Mouse (Mus musculus): ENCODE measurements at regions not wholly inside any gene's neighbourhood (a gene's known extent, or its start where the extent isn't known, plus 50 kb on each side); places are given as distances from the start of the nearest gene placed in this dataset.

DNA sequence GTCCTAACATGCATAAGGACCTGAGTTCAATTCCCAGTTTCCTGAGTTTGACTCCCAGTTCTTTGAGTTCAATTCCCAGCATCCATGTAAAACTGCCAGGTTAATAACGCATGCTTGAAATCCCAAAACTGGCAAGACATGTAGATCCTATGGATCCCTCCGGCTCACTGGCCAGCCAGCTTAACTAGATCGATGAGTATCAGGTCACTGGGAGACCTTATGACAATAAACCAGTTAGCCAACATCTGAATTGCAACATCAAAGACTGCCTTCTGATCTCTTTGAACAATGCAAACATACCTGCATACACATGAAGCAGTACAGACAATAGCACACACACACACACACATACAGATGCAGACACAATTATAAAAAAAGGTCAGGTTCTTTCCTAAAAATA, 762.0 kb upstream of the Cited2 start:
- Histone ChIP-seq H3K9ac (replicated peaks) (no peak overlapping the region), H3K36me3 (no peaks in the 10 kb centered on the region), H3K9me3 (no peaks in the 10 kb centered on the region), H3K27me3 (no peaks in the 10 kb centered on the region), H3K4me3 (replicated peaks) (no peak overlapping the region), H3K4me1 (replicated peaks) (no peaks in the 10 kb centered on the region), H3K27ac (no peak overlapping the region), H3K4me2 (replicated peaks) (no peak overlapping the region)
- 93% methylated on average over 3 of the region's 3 CpGs for WGBS
- ATAC-seq: no peak

DNA sequence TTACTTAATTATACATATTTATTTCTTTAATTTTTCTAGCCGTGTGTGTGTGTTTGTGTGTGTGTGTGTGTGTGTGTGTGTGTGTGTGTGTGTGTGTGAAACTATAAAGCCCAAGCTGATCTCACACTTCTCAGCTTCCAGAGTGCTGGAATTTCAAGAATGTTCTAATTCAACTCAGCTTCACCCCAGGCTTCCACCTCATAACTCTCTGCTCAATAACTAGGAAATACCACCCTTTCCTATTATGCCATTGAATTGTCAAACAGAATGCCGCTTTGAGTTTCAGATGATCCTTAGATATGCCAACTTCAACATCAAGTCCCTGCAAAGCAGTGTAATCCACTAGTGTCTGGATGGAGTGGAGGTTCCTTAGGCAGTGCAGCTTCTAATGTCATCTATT, 760.6 kb upstream of the Cited2 start:
- no peaks in the 10 kb centered on the region for H3K9me3 ChIP-seq
- H3K4me3 ChIP-seq (replicated peaks): no peak overlapping the region
- ATAC-seq: no peak
- H3K4me1 ChIP-seq (replicated peaks): no peaks in the 10 kb centered on the region
- H3K27me3 ChIP-seq: no peaks in the 10 kb centered on the region
- H3K9ac ChIP-seq (replicated peaks): no peak overlapping the region
- no peaks in the 10 kb centered on the region for H3K36me3 ChIP-seq
- no peak overlapping the region for H3K4me2 ChIP-seq (replicated peaks)
- 78% methylated on average over 2 of the region's 2 CpGs for WGBS
- H3K27ac ChIP-seq: no peak overlapping the region

DNA sequence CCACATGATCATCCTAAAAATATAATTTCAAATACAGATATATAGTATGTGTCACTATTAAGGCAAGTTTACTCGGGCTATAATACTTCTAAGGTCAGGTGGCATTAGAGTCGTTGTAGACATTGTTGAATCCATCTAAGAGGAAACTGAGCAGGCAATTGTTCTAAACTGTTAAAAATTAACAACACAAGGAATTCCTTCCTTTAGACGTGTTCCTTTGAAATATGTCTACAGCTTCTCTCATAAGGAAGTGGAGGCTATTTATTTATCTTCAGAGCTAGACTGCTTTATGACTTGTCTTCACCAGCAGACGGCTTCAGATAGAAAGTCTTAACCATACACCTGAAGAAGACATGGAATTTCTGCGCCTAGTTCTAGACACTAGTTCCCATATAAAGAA, 744.2 kb upstream of the Cited2 start:
- Histone ChIP-seq H3K27me3 (no peaks in the 10 kb centered on the region), H3K4me1 (replicated peaks) (no peaks in the 10 kb centered on the region), H3K27ac (no peak overlapping the region), H3K36me3 (no peaks in the 10 kb centered on the region), H3K4me2 (replicated peaks) (no peak overlapping the region), H3K9me3 (no peaks in the 10 kb centered on the region), H3K9ac (replicated peaks) (no peak overlapping the region), H3K4me3 (replicated peaks) (no peak overlapping the region)
- 90% methylated on average over 5 of the region's 5 CpGs for WGBS
- ATAC-seq: no peak

DNA sequence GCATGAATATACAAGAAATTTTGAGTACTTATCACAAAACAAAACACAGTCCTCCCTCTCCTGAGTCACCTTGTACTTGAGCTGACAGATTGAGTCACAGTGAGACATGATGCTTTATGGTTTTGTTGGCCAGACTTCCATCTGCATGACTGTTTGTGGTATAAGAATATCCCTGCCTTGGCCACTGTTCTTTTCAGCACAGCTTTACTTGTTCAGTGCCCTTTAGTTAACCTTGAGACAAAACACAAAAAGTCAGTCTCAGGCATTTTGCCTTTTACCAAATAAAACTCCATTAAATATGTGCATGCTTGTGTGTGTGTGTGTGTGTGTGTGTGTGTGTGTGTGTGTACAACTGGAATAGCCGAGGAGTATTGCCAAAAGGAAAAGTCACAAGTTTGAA, 732.8 kb upstream of the Cited2 start:
- Histone ChIP-seq H3K36me3 (no peaks in the 10 kb centered on the region), H3K9ac (replicated peaks) (no peak overlapping the region), H3K4me2 (replicated peaks) (no peak overlapping the region), H3K4me3 (replicated peaks) (no peak overlapping the region), H3K27ac (no peak overlapping the region), H3K4me1 (replicated peaks) (no peaks in the 10 kb centered on the region), H3K27me3 (no peaks in the 10 kb centered on the region), H3K9me3 (no peaks in the 10 kb centered on the region)
- no peak for ATAC-seq
- 70% methylated on average over 1 of the region's 1 CpGs for WGBS

DNA sequence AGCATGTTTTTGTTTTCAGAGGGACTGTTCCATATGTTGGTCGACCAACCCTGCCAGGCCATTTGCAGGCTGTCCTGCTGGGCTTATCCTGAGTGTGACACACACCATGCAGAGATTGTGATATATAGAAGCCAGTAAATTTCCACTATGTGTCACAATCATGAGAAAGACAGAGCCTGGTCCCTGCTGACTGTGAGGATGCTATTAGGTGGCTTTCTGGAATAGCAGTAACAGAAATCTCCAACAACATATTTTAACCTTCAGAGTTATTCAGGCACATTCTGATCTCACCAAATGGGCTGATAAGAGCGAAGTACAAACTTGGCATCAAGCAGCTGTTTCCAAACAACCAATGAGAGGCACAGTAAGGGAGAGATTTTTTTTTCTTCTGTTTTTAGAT, 729.2 kb upstream of the Cited2 start:
- no peak overlapping the region for H3K9ac ChIP-seq (replicated peaks)
- no peak overlapping the region for H3K4me3 ChIP-seq (replicated peaks)
- H3K27ac ChIP-seq: no peak overlapping the region
- no peaks in the 10 kb centered on the region for H3K36me3 ChIP-seq
- no peaks in the 10 kb centered on the region for H3K4me1 ChIP-seq (replicated peaks)
- no peaks in the 10 kb centered on the region for H3K27me3 ChIP-seq
- 92% methylated on average over 2 of the region's 2 CpGs for WGBS
- no peak for ATAC-seq
- no peaks in the 10 kb centered on the region for H3K9me3 ChIP-seq
- H3K4me2 ChIP-seq (replicated peaks): no peak overlapping the region

DNA sequence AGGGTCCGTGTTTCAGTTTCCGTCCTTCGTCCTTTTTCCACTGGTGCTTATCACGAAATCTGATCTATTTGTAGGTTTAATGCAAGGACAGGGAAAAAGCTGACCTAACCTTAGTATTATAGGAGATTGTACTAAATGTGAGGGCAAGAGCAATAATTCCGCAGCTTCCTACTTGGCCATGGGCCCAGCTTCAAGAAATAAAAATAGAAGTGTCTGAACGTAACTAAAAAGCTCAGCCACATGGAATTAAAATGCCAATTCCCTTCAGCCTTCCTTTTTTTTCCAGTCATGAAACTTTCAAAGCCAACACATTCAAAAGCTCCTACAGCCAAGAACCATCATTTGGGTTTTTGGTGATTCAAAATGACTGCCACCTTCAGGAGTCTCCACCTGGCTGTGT, 728.5 kb upstream of the Cited2 start:
- no peaks in the 10 kb centered on the region for H3K9me3 ChIP-seq
- H3K36me3 ChIP-seq: no peaks in the 10 kb centered on the region
- no peak overlapping the region for H3K4me2 ChIP-seq (replicated peaks)
- no peak overlapping the region for H3K9ac ChIP-seq (replicated peaks)
- no peaks in the 10 kb centered on the region for H3K27me3 ChIP-seq
- no peak overlapping the region for H3K4me3 ChIP-seq (replicated peaks)
- WGBS: 85% methylated on average over 6 of the region's 6 CpGs
- no peak for ATAC-seq
- no peaks in the 10 kb centered on the region for H3K4me1 ChIP-seq (replicated peaks)
- no peak overlapping the region for H3K27ac ChIP-seq

DNA sequence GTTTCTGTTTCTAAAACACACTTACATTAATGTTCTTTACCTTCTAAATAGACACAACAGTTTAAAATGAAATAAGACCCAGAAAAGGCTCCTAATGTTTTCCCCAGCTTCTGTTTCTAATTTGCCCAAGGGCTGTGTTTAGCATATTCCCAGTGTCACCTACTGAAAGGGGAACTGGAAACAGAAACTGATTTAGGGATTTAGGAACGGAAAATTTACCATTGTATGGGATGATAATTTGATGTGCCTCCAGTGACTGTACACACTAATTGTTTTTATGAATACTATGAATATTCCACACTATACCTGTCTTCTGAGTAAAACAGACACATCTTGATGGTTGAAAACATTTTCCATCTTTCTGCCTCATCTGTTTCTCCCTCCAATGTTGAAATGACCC, 728.0 kb upstream of the Cited2 start:
- Histone ChIP-seq H3K36me3 (no peaks in the 10 kb centered on the region), H3K27me3 (no peaks in the 10 kb centered on the region), H3K9ac (replicated peaks) (no peak overlapping the region), H3K4me2 (replicated peaks) (no peak overlapping the region), H3K4me1 (replicated peaks) (no peaks in the 10 kb centered on the region), H3K27ac (no peak overlapping the region), H3K9me3 (no peaks in the 10 kb centered on the region), H3K4me3 (replicated peaks) (no peak overlapping the region)
- no peak for ATAC-seq
- 60% methylated on average over 1 of the region's 1 CpGs for WGBS

DNA sequence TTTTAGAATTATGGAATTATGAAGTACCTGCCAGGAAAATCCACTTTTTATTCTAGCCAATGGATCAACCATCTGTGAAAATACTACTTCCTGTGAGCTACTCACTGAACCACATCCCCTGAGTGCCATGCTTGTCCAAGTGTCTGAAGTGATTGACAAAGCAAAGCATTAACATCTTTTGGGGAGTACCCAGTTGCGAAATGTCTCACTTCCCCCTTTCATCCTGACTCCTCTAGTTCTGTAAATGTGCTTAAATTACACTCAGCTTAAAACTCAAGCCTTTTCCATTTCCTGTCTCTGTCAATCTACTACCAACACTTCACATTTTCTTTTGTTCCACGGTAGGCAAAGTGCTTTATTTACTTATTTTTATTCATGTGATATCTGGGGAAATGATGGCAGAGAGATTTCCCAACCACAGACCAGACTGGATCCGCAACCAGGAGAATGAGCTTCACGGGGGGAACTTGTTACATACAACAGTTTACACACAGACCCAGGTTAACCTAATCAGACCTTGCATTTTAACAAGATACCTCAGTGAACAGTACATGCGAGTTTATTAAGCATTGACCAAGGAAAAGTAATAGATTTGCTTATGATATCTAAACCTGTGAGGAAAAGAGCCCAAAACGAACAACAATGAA, 726.1 kb upstream of the Cited2 start:
- Histone ChIP-seq H3K4me3 (replicated peaks) (no peak overlapping the region), H3K27me3 (no peaks in the 10 kb centered on the region), H3K36me3 (no peaks in the 10 kb centered on the region), H3K4me1 (replicated peaks) (no peaks in the 10 kb centered on the region), H3K4me2 (replicated peaks) (no peak overlapping the region), H3K9ac (replicated peaks) (no peak overlapping the region), H3K9me3 (no peaks in the 10 kb centered on the region), H3K27ac (no peak overlapping the region)
- ATAC-seq: no peak
- 85% methylated on average over 6 of the region's 6 CpGs for WGBS

DNA sequence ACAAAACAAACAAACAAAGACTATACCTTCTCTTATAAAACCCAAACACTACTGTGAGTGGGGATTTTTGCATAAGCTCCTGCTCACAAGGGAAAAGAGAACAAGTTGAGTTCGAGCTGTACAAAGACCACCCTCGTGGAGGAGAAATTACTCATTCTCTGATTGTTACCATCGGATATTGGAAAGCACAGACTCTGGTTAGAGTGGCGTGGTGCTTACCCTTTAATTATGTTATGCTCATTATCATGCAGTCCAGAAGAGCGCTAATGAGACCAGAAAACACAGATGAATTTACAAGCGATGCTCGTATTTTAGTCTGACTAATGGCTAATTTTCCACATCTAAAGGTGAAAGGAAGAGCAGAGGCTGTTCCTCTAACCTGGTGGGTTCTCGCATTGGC, 721.7 kb upstream of the Cited2 start:
- no peak overlapping the region for H3K27ac ChIP-seq
- ATAC-seq: peak; percentile 55; the same call in 1 of the 2 replicates
- H3K4me1 ChIP-seq (replicated peaks): no peaks in the 10 kb centered on the region
- no peaks in the 10 kb centered on the region for H3K27me3 ChIP-seq
- no peak overlapping the region for H3K4me3 ChIP-seq (replicated peaks)
- H3K9me3 ChIP-seq: no peaks in the 10 kb centered on the region
- H3K4me2 ChIP-seq (replicated peaks): no peak overlapping the region
- no peak overlapping the region for H3K9ac ChIP-seq (replicated peaks)
- no peaks in the 10 kb centered on the region for H3K36me3 ChIP-seq
- 59% methylated on average over 8 of the region's 8 CpGs for WGBS

DNA sequence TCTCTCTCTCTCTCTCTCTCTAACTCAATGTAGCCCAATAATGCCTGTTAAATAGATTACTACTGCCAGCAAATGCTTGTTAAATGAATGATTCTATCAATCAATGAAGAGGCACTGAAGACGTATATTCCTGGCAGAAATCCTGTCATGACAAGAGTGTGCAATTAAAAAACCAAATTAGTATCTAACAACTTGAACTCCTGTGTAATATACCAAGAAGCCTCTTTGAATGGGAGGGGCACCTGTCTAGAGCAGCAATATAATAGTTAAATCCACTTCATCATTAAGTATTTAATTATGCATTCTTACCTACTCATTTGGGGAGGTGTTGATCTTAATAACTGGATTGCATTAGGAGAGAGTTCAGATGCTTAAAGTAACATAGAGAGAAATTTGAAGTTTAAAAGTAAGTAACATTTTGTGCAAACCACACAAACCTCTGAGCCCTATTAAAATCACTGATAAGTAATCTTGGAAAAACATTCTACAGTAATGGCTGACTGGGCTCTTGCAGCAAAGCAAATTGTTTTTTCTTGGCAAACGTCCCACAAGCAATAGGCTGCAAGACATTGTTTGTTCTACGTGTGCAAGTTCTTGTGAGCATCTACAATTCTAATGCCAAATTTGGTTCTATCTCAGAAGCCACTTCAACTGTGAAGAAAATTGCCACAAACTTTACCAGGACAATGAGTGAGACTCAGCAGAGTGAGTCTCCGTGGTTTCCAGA, 719.7 kb upstream of the Cited2 start:
- Histone ChIP-seq H3K4me2 (replicated peaks) (no peak overlapping the region), H3K27ac (no peak overlapping the region), H3K4me3 (replicated peaks) (no peak overlapping the region), H3K27me3 (no peaks in the 10 kb centered on the region), H3K9me3 (no peaks in the 10 kb centered on the region), H3K9ac (replicated peaks) (no peak overlapping the region), H3K36me3 (no peaks in the 10 kb centered on the region), H3K4me1 (replicated peaks) (no peaks in the 10 kb centered on the region)
- no peak for ATAC-seq
- 62% methylated on average over 4 of the region's 4 CpGs for WGBS

DNA sequence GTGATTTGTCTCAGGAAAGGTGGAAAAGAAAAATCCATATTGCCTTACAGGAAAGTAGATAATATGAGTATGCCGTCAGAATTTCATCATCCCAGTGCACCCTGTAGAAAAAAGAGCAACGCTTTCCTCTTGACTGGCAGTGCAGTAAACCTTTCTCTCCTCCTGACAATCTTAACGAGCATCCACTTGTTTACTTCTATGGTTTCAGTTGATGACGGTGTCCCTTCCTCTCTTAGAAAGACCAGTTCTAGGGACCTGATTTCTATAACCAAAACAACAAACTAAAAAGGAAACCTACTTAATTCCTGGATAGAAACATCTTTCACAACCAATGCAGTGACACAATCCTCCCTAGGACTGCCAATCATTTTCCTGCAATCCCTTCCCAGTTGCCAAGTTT, 714.3 kb upstream of the Cited2 start:
- H3K9ac ChIP-seq (replicated peaks): no peak overlapping the region
- no peak for ATAC-seq
- no peaks in the 10 kb centered on the region for H3K4me1 ChIP-seq (replicated peaks)
- H3K27me3 ChIP-seq: no peaks in the 10 kb centered on the region
- no peaks in the 10 kb centered on the region for H3K36me3 ChIP-seq
- H3K9me3 ChIP-seq: no peaks in the 10 kb centered on the region
- H3K27ac ChIP-seq: no peak overlapping the region
- no peak overlapping the region for H3K4me2 ChIP-seq (replicated peaks)
- no peak overlapping the region for H3K4me3 ChIP-seq (replicated peaks)
- WGBS: 60% methylated on average over 4 of the region's 4 CpGs

DNA sequence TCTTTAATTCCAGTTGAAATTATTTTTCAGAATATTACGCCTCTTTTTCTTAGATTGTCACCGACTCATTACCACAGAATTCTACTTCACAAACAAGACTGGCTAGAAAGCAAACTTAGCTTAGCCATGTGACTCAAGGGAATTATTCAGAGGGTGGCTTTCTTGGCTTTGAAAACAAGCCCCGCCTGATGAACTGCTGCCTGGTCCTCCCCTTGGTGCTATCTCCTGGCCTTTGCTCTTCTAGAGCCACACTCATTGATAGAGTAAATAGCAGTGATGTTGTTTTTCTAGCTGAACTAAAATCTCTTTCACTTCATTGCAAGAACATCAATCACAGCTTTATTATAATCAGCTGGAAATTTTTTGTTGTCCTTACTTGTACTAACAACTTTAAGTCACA, 713.0 kb upstream of the Cited2 start:
- no peaks in the 10 kb centered on the region for H3K27me3 ChIP-seq
- no peak overlapping the region for H3K9ac ChIP-seq (replicated peaks)
- H3K27ac ChIP-seq: no peak overlapping the region
- H3K36me3 ChIP-seq: no peaks in the 10 kb centered on the region
- ATAC-seq: no peak
- no peaks in the 10 kb centered on the region for H3K9me3 ChIP-seq
- no peak overlapping the region for H3K4me3 ChIP-seq (replicated peaks)
- H3K4me2 ChIP-seq (replicated peaks): no peak overlapping the region
- WGBS: 93% methylated on average over 3 of the region's 3 CpGs
- H3K4me1 ChIP-seq (replicated peaks): no peaks in the 10 kb centered on the region

DNA sequence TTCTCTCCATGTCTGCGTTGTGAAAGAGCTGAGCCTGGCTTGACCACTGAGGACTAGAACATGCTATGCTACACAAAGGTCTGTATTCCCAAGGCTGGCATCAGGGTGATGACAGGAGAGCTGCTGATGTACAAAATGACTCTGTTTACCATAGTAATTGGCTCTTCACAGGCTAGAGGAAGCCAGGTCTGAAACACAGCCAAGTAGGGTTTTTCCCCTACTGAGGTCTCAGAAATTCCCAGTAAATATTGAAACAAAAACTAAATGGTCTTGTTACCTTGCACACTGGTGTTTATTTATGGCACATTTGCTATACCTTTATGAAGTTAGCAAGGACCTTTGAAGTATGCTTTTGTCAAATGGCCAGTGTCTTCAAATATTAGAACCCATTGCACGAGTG, 711.1 kb upstream of the Cited2 start:
- WGBS: 87% methylated on average over 2 of the region's 2 CpGs
- no peak overlapping the region for H3K27ac ChIP-seq
- ATAC-seq: no peak
- H3K4me2 ChIP-seq (replicated peaks): no peak overlapping the region
- no peaks in the 10 kb centered on the region for H3K27me3 ChIP-seq
- H3K9ac ChIP-seq (replicated peaks): no peak overlapping the region
- no peaks in the 10 kb centered on the region for H3K4me1 ChIP-seq (replicated peaks)
- H3K9me3 ChIP-seq: no peaks in the 10 kb centered on the region
- no peaks in the 10 kb centered on the region for H3K36me3 ChIP-seq
- H3K4me3 ChIP-seq (replicated peaks): no peak overlapping the region
